Mouse (Mus musculus): Measurements from ENCODE around the gene Gm20696. TPM values are rescaled to one million over a fixed set of nuclear protein-coding genes. Genes with fewer than 3 reads are reported as not detected.

Gm20696 gene
- polyA plus RNA-seq, 1 experiment from 2014 or later = 3.2 TPM

GRCm38 (mm10) chr6:99377716-99378115 is 288.9 kb downstream of the Gm20696 start:
- H3K4me1 ChIP-seq = peaks cover 30% of the 10 kb centered on the region
- no peak overlapping the region for H3K27ac ChIP-seq
- no peak overlapping the region for H3K4me3 ChIP-seq
- H3K9ac ChIP-seq = no peak overlapping the region
- no peaks in the 10 kb centered on the region for H3K9me3 ChIP-seq
- no peaks in the 10 kb centered on the region for H3K36me3 ChIP-seq
- WGBS = 60% methylated on average over 4 of the region's 4 CpGs
- no peaks in the 10 kb centered on the region for H3K27me3 ChIP-seq
- ATAC-seq (ENCODE audit: insufficient number of reproducible peaks, insufficient read depth, low FRiP score, low TSS enrichment, low read depth) = no peak
- no peak overlapping the region for H3K4me2 ChIP-seq

- no peaks in the 10 kb centered on the region for H3K9me3 ChIP-seq
- no peaks in the 10 kb centered on the region for H3K36me3 ChIP-seq
- H3K4me1 ChIP-seq = peaks cover 30% of the 10 kb centered on the region
- no peaks in the 10 kb centered on the region for H3K27me3 ChIP-seq
- no peak for ATAC-seq (ENCODE audit: insufficient number of reproducible peaks, insufficient read depth, low FRiP score, low TSS enrichment, low read depth)
- WGBS = 56% methylated on average over 2 of the region's 2 CpGs
- no peak overlapping the region for H3K27ac ChIP-seq
- no peak overlapping the region for H3K4me3 ChIP-seq
- H3K9ac ChIP-seq = no peak overlapping the region
- H3K4me2 ChIP-seq = no peak overlapping the region
Measured at GRCm38 (mm10) chr6:99377131-99377530, 289.5 kb downstream of the Gm20696 start.

- Histone ChIP-seq H3K4me1 (peaks cover 30% of the 10 kb centered on the region), H3K4me3 (no peak overlapping the region), H3K36me3 (no peaks in the 10 kb centered on the region), H3K9me3 (no peaks in the 10 kb centered on the region), H3K27ac (no peak overlapping the region), H3K4me2 (no peak overlapping the region), H3K27me3 (no peaks in the 10 kb centered on the region), H3K9ac (no peak overlapping the region)
- 77% methylated on average over 8 of the region's 8 CpGs for WGBS
- no peak for ATAC-seq (ENCODE audit: insufficient number of reproducible peaks, insufficient read depth, low FRiP score, low TSS enrichment, low read depth)
Measured at GRCm38 (mm10) chr6:99376721-99377120, 289.9 kb downstream of the Gm20696 start.

- H3K9me3 ChIP-seq = no peaks in the 10 kb centered on the region
- 46% methylated on average over 6 of the region's 6 CpGs for WGBS
- H3K9ac ChIP-seq = no peak overlapping the region
- no peaks in the 10 kb centered on the region for H3K36me3 ChIP-seq
- H3K4me2 ChIP-seq = no peak overlapping the region
- H3K27me3 ChIP-seq = no peaks in the 10 kb centered on the region
- H3K27ac ChIP-seq = peak overlapping the region; percentile 17; the same call in 1 of the 2 replicates
- H3K4me3 ChIP-seq = no peak overlapping the region
- no peak for ATAC-seq (ENCODE audit: insufficient number of reproducible peaks, insufficient read depth, low FRiP score, low TSS enrichment, low read depth)
- H3K4me1 ChIP-seq = peaks cover 30% of the 10 kb centered on the region
Measured at GRCm38 (mm10) chr6:99375865-99376264, 290.7 kb downstream of the Gm20696 start.

- no peak overlapping the region for H3K9ac ChIP-seq
- no peaks in the 10 kb centered on the region for H3K27me3 ChIP-seq
- H3K9me3 ChIP-seq = no peaks in the 10 kb centered on the region
- H3K4me1 ChIP-seq = peaks cover 30% of the 10 kb centered on the region
- no peak overlapping the region for H3K4me3 ChIP-seq
- H3K36me3 ChIP-seq = no peaks in the 10 kb centered on the region
- ATAC-seq (ENCODE audit: insufficient number of reproducible peaks, insufficient read depth, low FRiP score, low TSS enrichment, low read depth) = no peak
- H3K27ac ChIP-seq = peak overlapping the region; percentile 17; the same call in 1 of the 2 replicates
- WGBS = 79% methylated on average over 4 of the region's 4 CpGs
- no peak overlapping the region for H3K4me2 ChIP-seq
Measured at GRCm38 (mm10) chr6:99375376-99375775, 291.2 kb downstream of the Gm20696 start.

GRCm38 (mm10) chr6:99374448-99375271 is 291.9 kb downstream of the Gm20696 start:
- 63% methylated on average over 19 of the region's 19 CpGs for WGBS

GRCm38 (mm10) chr6:99372427-99372826 is 294.2 kb downstream of the Gm20696 start:
- Histone ChIP-seq H3K27ac (no peak overlapping the region), H3K4me2 (no peak overlapping the region), H3K9me3 (no peaks in the 10 kb centered on the region), H3K36me3 (no peaks in the 10 kb centered on the region), H3K9ac (no peak overlapping the region), H3K27me3 (no peaks in the 10 kb centered on the region), H3K4me1 (peaks cover 30% of the 10 kb centered on the region), H3K4me3 (no peak overlapping the region)
- WGBS = 78% methylated on average over 5 of the region's 5 CpGs
- no peak for ATAC-seq (ENCODE audit: insufficient number of reproducible peaks, insufficient read depth, low FRiP score, low TSS enrichment, low read depth)

More at GRCm38 (mm10) chr6:99374448-99375271, 291.9 kb downstream of the Gm20696 start:
- Histone ChIP-seq H3K36me3 (no peaks in the 10 kb centered on the region), H3K4me2 (no peak overlapping the region), H3K27ac (no peak overlapping the region), H3K9ac (no peak overlapping the region), H3K4me1 (peaks cover 34% of the 10 kb centered on the region), H3K9me3 (no peaks in the 10 kb centered on the region), H3K4me3 (no peak overlapping the region), H3K27me3 (no peaks in the 10 kb centered on the region)
- no peak for ATAC-seq (ENCODE audit: insufficient number of reproducible peaks, insufficient read depth, low FRiP score, low TSS enrichment, low read depth)

- Histone ChIP-seq H3K9me3 (no peaks in the 10 kb centered on the region), H3K27me3 (no peaks in the 10 kb centered on the region), H3K4me2 (no peak overlapping the region), H3K9ac (no peak overlapping the region), H3K4me3 (no peak overlapping the region), H3K4me1 (peaks cover 26% of the 10 kb centered on the region), H3K36me3 (no peaks in the 10 kb centered on the region), H3K27ac (no peak overlapping the region)
- WGBS = 87% methylated on average over 6 of the region's 6 CpGs
- no peak for ATAC-seq (ENCODE audit: insufficient number of reproducible peaks, insufficient read depth, low FRiP score, low TSS enrichment, low read depth)
Measured at GRCm38 (mm10) chr6:99372016-99372415, 294.6 kb downstream of the Gm20696 start.

- no peak overlapping the region for H3K4me3 ChIP-seq
- WGBS = 88% methylated on average over 2 of the region's 2 CpGs
- no peak overlapping the region for H3K4me2 ChIP-seq
- H3K4me1 ChIP-seq = peaks cover 11% of the 10 kb centered on the region
- no peaks in the 10 kb centered on the region for H3K9me3 ChIP-seq
- no peak for ATAC-seq (ENCODE audit: insufficient number of reproducible peaks, insufficient read depth, low FRiP score, low TSS enrichment, low read depth)
- H3K36me3 ChIP-seq = no peaks in the 10 kb centered on the region
- H3K27ac ChIP-seq = no peak overlapping the region
- no peak overlapping the region for H3K9ac ChIP-seq
- no peaks in the 10 kb centered on the region for H3K27me3 ChIP-seq
Measured at GRCm38 (mm10) chr6:99369931-99370330, 296.7 kb downstream of the Gm20696 start.

- no peaks in the 10 kb centered on the region for H3K9me3 ChIP-seq
- no peak for ATAC-seq (ENCODE audit: insufficient number of reproducible peaks, insufficient read depth, low FRiP score, low TSS enrichment, low read depth)
- H3K4me1 ChIP-seq = 0 out of 2 replicates have a peak, but pooled peaks cover 7% of the 10 kb centered on the region
- no peaks in the 10 kb centered on the region for H3K27me3 ChIP-seq
- no peak overlapping the region for H3K4me2 ChIP-seq
- WGBS = 75% methylated on average over 3 of the region's 3 CpGs
- H3K4me3 ChIP-seq = no peak overlapping the region
- no peaks in the 10 kb centered on the region for H3K36me3 ChIP-seq
- H3K9ac ChIP-seq = no peak overlapping the region
- no peak overlapping the region for H3K27ac ChIP-seq
Measured at GRCm38 (mm10) chr6:99369156-99369555, 297.4 kb downstream of the Gm20696 start.

GRCm38 (mm10) chr6:99368118-99368753 is 298.4 kb downstream of the Gm20696 start:
- Histone ChIP-seq H3K9me3 (no peaks in the 10 kb centered on the region), H3K36me3 (no peaks in the 10 kb centered on the region), H3K27ac (no peak overlapping the region), H3K4me1 (0 out of 2 replicates have a peak, but pooled peaks cover 7% of the 10 kb centered on the region), H3K4me2 (no peak overlapping the region), H3K9ac (no peak overlapping the region), H3K27me3 (no peaks in the 10 kb centered on the region), H3K4me3 (no peak overlapping the region)
- WGBS = 79% methylated on average over 4 of the region's 4 CpGs
- no peak for ATAC-seq (ENCODE audit: insufficient number of reproducible peaks, insufficient read depth, low FRiP score, low TSS enrichment, low read depth)

GRCm38 (mm10) chr6:99364545-99364944 is 302.1 kb downstream of the Gm20696 start:
- H3K36me3 ChIP-seq = no peaks in the 10 kb centered on the region
- H3K4me2 ChIP-seq = no peak overlapping the region
- 0 out of 2 replicates have a peak, but pooled peaks cover 4% of the 10 kb centered on the region for H3K27me3 ChIP-seq
- WGBS = 53% methylated on average over 6 of the region's 6 CpGs
- ATAC-seq (ENCODE audit: insufficient number of reproducible peaks, insufficient read depth, low FRiP score, low TSS enrichment, low read depth) = no peak
- H3K4me3 ChIP-seq = no peak overlapping the region
- no peaks in the 10 kb centered on the region for H3K9me3 ChIP-seq
- no peak overlapping the region for H3K9ac ChIP-seq
- 0 out of 2 replicates have a peak, but pooled peaks cover 3% of the 10 kb centered on the region for H3K4me1 ChIP-seq
- H3K27ac ChIP-seq = no peak overlapping the region

Data from embryonic facial prominence, embryonic 13.5 days (tissue).